Mouse (Mus musculus): ENCODE measurements around the gene Mef2b. TPM values are rescaled to one million over a fixed set of nuclear protein-coding genes. Genes with fewer than 3 reads are reported as not detected.

The Mef2b gene
- not detected for polyA plus RNA-seq (2014; fragmentation: Illumina TruSeq; extraction: RNeasy Lipid Tissue Mini Kit (QIAGEN cat#74804); ENCODE audit: low read depth, low replicate concordance)

GRCm38 (mm10) chr8:70139026-70139857 is at the start of gene Mef2b, which contains the start of the genes Rfxank and Borcs8:
Gene Mef2b (plus strand): TSS chr8:70139711.
Gene Rfxank (minus strand): TSS chr8:70139154.
Gene Borcs8 (plus strand): TSS chr8:70139499.

GRCm38 (mm10) chr8:70120667-70121066 is 18.8 kb upstream of the Mef2b start, which contains the start of gene Ncan:
Gene Ncan (minus strand): TSS chr8:70120873.

GRCm38 (mm10) chr8:70131166-70131883 is 8.2 kb upstream of the Mef2b start, which contains the start of gene Nr2c2ap:
Gene Nr2c2ap (plus strand): TSS chr8:70131333.

GRCm38 (mm10) chr8:70172043-70172681 is 32.7 kb downstream of the Mef2b start, which contains the start of gene Tmem161a:
Gene Tmem161a (plus strand): TSS chr8:70172356.

GRCm38 (mm10) chr8:70212112-70213055 is 72.9 kb downstream of the Mef2b start, which contains the start of gene Slc25a42:
Gene Slc25a42 (minus strand): TSS chr8:70212305.

Other genes with a start within 250 kb of the Mef2b start
- gene Tssk6, start 237.5 kb upstream of the Mef2b start, polyA plus RNA-seq (2014; fragmentation: Illumina TruSeq; extraction: RNeasy Lipid Tissue Mini Kit (QIAGEN cat#74804); ENCODE audit: low read depth, low replicate concordance) = not detected
- gene Ndufa13, start 237.2 kb upstream of the Mef2b start, polyA plus RNA-seq (2014; fragmentation: Illumina TruSeq; extraction: RNeasy Lipid Tissue Mini Kit (QIAGEN cat#74804); ENCODE audit: low read depth, low replicate concordance) = 2.1 TPM
- gene Yjefn3, start 237.0 kb upstream of the Mef2b start, polyA plus RNA-seq (2014; fragmentation: Illumina TruSeq; extraction: RNeasy Lipid Tissue Mini Kit (QIAGEN cat#74804); ENCODE audit: low read depth, low replicate concordance) = not detected
- 3.9 TPM for gene Gatad2a, start 143.3 kb upstream of the Mef2b start, polyA plus RNA-seq (2014; fragmentation: Illumina TruSeq; extraction: RNeasy Lipid Tissue Mini Kit (QIAGEN cat#74804); ENCODE audit: low read depth, low replicate concordance)
- gene Mau2, start 97.0 kb upstream of the Mef2b start, polyA plus RNA-seq (2014; fragmentation: Illumina TruSeq; extraction: RNeasy Lipid Tissue Mini Kit (QIAGEN cat#74804); ENCODE audit: low read depth, low replicate concordance) = 4.5 TPM
- 3.7 TPM for gene Sugp1, start 96.9 kb upstream of the Mef2b start, polyA plus RNA-seq (2014; fragmentation: Illumina TruSeq; extraction: RNeasy Lipid Tissue Mini Kit (QIAGEN cat#74804); ENCODE audit: low read depth, low replicate concordance)
- 11.7 TPM for gene Tm6sf2, start 66.8 kb upstream of the Mef2b start, polyA plus RNA-seq (2014; fragmentation: Illumina TruSeq; extraction: RNeasy Lipid Tissue Mini Kit (QIAGEN cat#74804); ENCODE audit: low read depth, low replicate concordance)
- gene Hapln4, start 56.3 kb upstream of the Mef2b start, polyA plus RNA-seq (2014; fragmentation: Illumina TruSeq; extraction: RNeasy Lipid Tissue Mini Kit (QIAGEN cat#74804); ENCODE audit: low read depth, low replicate concordance) = 1.4 TPM
- gene Ncan, start 18.8 kb upstream of the Mef2b start, polyA plus RNA-seq (2014; fragmentation: Illumina TruSeq; extraction: RNeasy Lipid Tissue Mini Kit (QIAGEN cat#74804); ENCODE audit: low read depth, low replicate concordance) = not detected
- gene Nr2c2ap, start 8.4 kb upstream of the Mef2b start, polyA plus RNA-seq (2014; fragmentation: Illumina TruSeq; extraction: RNeasy Lipid Tissue Mini Kit (QIAGEN cat#74804); ENCODE audit: low read depth, low replicate concordance) = 2.1 TPM
- gene Rfxank, start 557 bp upstream of the Mef2b start, polyA plus RNA-seq (2014; fragmentation: Illumina TruSeq; extraction: RNeasy Lipid Tissue Mini Kit (QIAGEN cat#74804); ENCODE audit: low read depth, low replicate concordance) = 1.4 TPM
- 5.6 TPM for gene Borcs8, start 212 bp upstream of the Mef2b start, polyA plus RNA-seq (2014; fragmentation: Illumina TruSeq; extraction: RNeasy Lipid Tissue Mini Kit (QIAGEN cat#74804); ENCODE audit: low read depth, low replicate concordance)
- 3.0 TPM for gene Tmem161a, start 32.6 kb downstream of the Mef2b start, polyA plus RNA-seq (2014; fragmentation: Illumina TruSeq; extraction: RNeasy Lipid Tissue Mini Kit (QIAGEN cat#74804); ENCODE audit: low read depth, low replicate concordance)
- 12.2 TPM for gene Slc25a42, start 72.6 kb downstream of the Mef2b start, polyA plus RNA-seq (2014; fragmentation: Illumina TruSeq; extraction: RNeasy Lipid Tissue Mini Kit (QIAGEN cat#74804); ENCODE audit: low read depth, low replicate concordance)
- gene Sugp2, start 94.5 kb downstream of the Mef2b start, polyA plus RNA-seq (2014; fragmentation: Illumina TruSeq; extraction: RNeasy Lipid Tissue Mini Kit (QIAGEN cat#74804); ENCODE audit: low read depth, low replicate concordance) = 2.6 TPM
- gene Armc6, start 94.8 kb downstream of the Mef2b start, polyA plus RNA-seq (2014; fragmentation: Illumina TruSeq; extraction: RNeasy Lipid Tissue Mini Kit (QIAGEN cat#74804); ENCODE audit: low read depth, low replicate concordance) = 0.87 TPM
- gene Homer3, start 143.1 kb downstream of the Mef2b start, polyA plus RNA-seq (2014; fragmentation: Illumina TruSeq; extraction: RNeasy Lipid Tissue Mini Kit (QIAGEN cat#74804); ENCODE audit: low read depth, low replicate concordance) = not detected
- 3.4 TPM for gene Ddx49, start 162.8 kb downstream of the Mef2b start, polyA plus RNA-seq (2014; fragmentation: Illumina TruSeq; extraction: RNeasy Lipid Tissue Mini Kit (QIAGEN cat#74804); ENCODE audit: low read depth, low replicate concordance)
- 4.9 TPM for gene Cope, start 162.8 kb downstream of the Mef2b start, polyA plus RNA-seq (2014; fragmentation: Illumina TruSeq; extraction: RNeasy Lipid Tissue Mini Kit (QIAGEN cat#74804); ENCODE audit: low read depth, low replicate concordance)
- gene Cers1, start 176.1 kb downstream of the Mef2b start, polyA plus RNA-seq (2014; fragmentation: Illumina TruSeq; extraction: RNeasy Lipid Tissue Mini Kit (QIAGEN cat#74804); ENCODE audit: low read depth, low replicate concordance) = not detected
- gene Gdf1, start 190.1 kb downstream of the Mef2b start, polyA plus RNA-seq (2014; fragmentation: Illumina TruSeq; extraction: RNeasy Lipid Tissue Mini Kit (QIAGEN cat#74804); ENCODE audit: low read depth, low replicate concordance) = not detected
- gene Upf1, start 213.6 kb downstream of the Mef2b start, polyA plus RNA-seq (2014; fragmentation: Illumina TruSeq; extraction: RNeasy Lipid Tissue Mini Kit (QIAGEN cat#74804); ENCODE audit: low read depth, low replicate concordance) = 2.4 TPM
- not detected for gene Comp, start 233.8 kb downstream of the Mef2b start, polyA plus RNA-seq (2014; fragmentation: Illumina TruSeq; extraction: RNeasy Lipid Tissue Mini Kit (QIAGEN cat#74804); ENCODE audit: low read depth, low replicate concordance)

All from liver, adult 10 weeks (tissue).